Mouse (Mus musculus) liver, postnatal 0 days (tissue): ENCODE data around the gene Frk.

ENCODE experiments used
- CTCF ChIP-seq: sonication (generic); IDR thresholded peaks from 2 replicates; pipeline ENCODE4 v1.5.1; 2016; ENCODE audit warnings: antibody characterized with exemption, low read depth
- EP300 ChIP-seq: IDR thresholded peaks from 2 replicates; pipeline ENCODE4 v1.6.1; 2016; ENCODE audit warnings: antibody characterized with exemption, low read depth, mild to moderate bottlenecking

DNA sequence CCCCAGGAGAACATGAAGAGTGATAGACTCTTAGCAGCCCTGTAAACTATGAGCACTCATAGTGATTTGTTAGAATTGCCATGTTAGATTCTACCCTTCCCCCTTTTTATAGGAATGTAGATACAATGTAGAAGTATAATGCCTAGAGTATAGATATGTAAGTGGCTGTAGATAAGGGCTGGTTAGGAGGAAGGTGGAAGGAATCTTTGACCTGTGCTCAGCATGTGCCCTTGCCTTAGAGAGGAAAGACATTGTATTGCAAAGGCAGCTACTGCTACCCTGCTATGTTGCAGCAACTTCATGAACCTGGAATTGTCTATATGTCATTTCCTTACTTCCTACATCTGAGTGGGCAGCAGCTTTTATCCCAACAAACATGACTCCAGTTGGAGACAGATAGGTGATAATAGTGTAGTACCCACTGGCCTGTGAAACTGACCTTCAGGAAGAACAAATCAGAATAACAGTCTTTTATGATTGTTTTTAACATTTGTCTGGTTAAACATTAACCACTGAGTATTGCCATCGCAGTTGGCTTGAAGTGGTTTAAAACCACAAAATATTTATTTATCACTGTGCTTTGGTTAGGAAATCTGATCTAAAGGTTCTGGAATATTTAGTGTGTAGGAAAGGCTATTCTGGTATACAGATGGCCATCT, 80.4 kb downstream of the Frk start:
- TF ChIP-seq CTCF (no peak), EP300 (no peak)
